Mouse (Mus musculus): ENCODE measurements around the gene Hist1h3a. TPM values are rescaled to one million over a fixed set of nuclear protein-coding genes. Genes with fewer than 3 reads are reported as not detected.

The Hist1h3a gene
- polyA plus RNA-seq, 1 experiment from 2014 or later, result 6.1 TPM

Small RNA genes lying within 50 kb of the gene (microRNA-seq; reads per million reads assigned to microRNA genes)
- gene Gm44314 (not detected), gene Gm44484 (not detected)

Other genes starting within 250 kb of the Hist1h3a start
- 5.7 and 6.9 TPM in 2 replicates for gene Hist1h4h, start 231.3 kb downstream of the Hist1h3a start, polyA plus RNA-seq (2016; fragmentation: Nextera tagmentation; extraction: Ambion mirVana)
- gene Hist1h2af, start 228.5 kb downstream of the Hist1h3a start, polyA plus RNA-seq (2016; fragmentation: Nextera tagmentation; extraction: Ambion mirVana), result 5.2 TPM in 1 of 2 replicates, not detected in the other
- 2.2 and 4.4 TPM in 2 replicates for gene Hist1h3g, start 227.0 kb downstream of the Hist1h3a start, polyA plus RNA-seq (2016; fragmentation: Nextera tagmentation; extraction: Ambion mirVana)
- 0.37 and 0.57 TPM in 2 replicates for gene Hist1h2bh, start 219.0 kb downstream of the Hist1h3a start, polyA plus RNA-seq (2016; fragmentation: Nextera tagmentation; extraction: Ambion mirVana)
- 0.66 and 1.4 TPM in 2 replicates for gene Hist1h3f, start 218.3 kb downstream of the Hist1h3a start, polyA plus RNA-seq (2016; fragmentation: Nextera tagmentation; extraction: Ambion mirVana)
- 1.4 TPM in 1 of 2 replicates, not detected in the other for gene Hist1h4f, start 210.7 kb downstream of the Hist1h3a start, polyA plus RNA-seq (2016; fragmentation: Nextera tagmentation; extraction: Ambion mirVana)
- gene Hist1h1d, start 209.1 kb downstream of the Hist1h3a start, polyA plus RNA-seq (2016; fragmentation: Nextera tagmentation; extraction: Ambion mirVana), result 0.23 and 0.39 TPM in 2 replicates
- 4.4 and 5.6 TPM in 2 replicates for gene Hist1h3e, start 200.0 kb downstream of the Hist1h3a start, polyA plus RNA-seq (2016; fragmentation: Nextera tagmentation; extraction: Ambion mirVana)
- gene Hist1h2ae, start 191.2 kb downstream of the Hist1h3a start, polyA plus RNA-seq (2016; fragmentation: Nextera tagmentation; extraction: Ambion mirVana), result 67.4 and 81.6 TPM in 2 replicates
- 4.8 and 7.1 TPM in 2 replicates for gene Hist1h2bg, start 191.0 kb downstream of the Hist1h3a start, polyA plus RNA-seq (2016; fragmentation: Nextera tagmentation; extraction: Ambion mirVana)
- 4.4 and 7.2 TPM in 2 replicates for gene Hist1h2bf, start 188.2 kb downstream of the Hist1h3a start, polyA plus RNA-seq (2016; fragmentation: Nextera tagmentation; extraction: Ambion mirVana)
- gene Hist1h2ad, start 188.0 kb downstream of the Hist1h3a start, polyA plus RNA-seq (2016; fragmentation: Nextera tagmentation; extraction: Ambion mirVana), result 0.46 and 2.5 TPM in 2 replicates
- 2.2 and 4.8 TPM in 2 replicates for gene Hist1h3d, start 186.6 kb downstream of the Hist1h3a start, polyA plus RNA-seq (2016; fragmentation: Nextera tagmentation; extraction: Ambion mirVana)
- gene Hist1h4d, start 180.8 kb downstream of the Hist1h3a start, polyA plus RNA-seq (2016; fragmentation: Nextera tagmentation; extraction: Ambion mirVana), result 66.9 and 82.3 TPM in 2 replicates
- gene Hist1h2be, start 141.3 kb downstream of the Hist1h3a start, polyA plus RNA-seq (2016; fragmentation: Nextera tagmentation; extraction: Ambion mirVana), result 1.9 and 2.2 TPM in 2 replicates
- gene Hist1h1e, start 139.8 kb downstream of the Hist1h3a start, polyA plus RNA-seq (2016; fragmentation: Nextera tagmentation; extraction: Ambion mirVana), result 17.0 and 18.8 TPM in 2 replicates
- 0.72 and 0.93 TPM in 2 replicates for gene Hist1h2ac, start 78.4 kb downstream of the Hist1h3a start, polyA plus RNA-seq (2016; fragmentation: Nextera tagmentation; extraction: Ambion mirVana)
- gene Hist1h2bc, start 78.2 kb downstream of the Hist1h3a start, polyA plus RNA-seq (2016; fragmentation: Nextera tagmentation; extraction: Ambion mirVana), result 25.1 and 26.1 TPM in 2 replicates
- not detected in 2 replicates for gene Hist1h1t, start 66.6 kb downstream of the Hist1h3a start, polyA plus RNA-seq (2016; fragmentation: Nextera tagmentation; extraction: Ambion mirVana)
- gene Hist1h4c, start 63.9 kb downstream of the Hist1h3a start, polyA plus RNA-seq (2016; fragmentation: Nextera tagmentation; extraction: Ambion mirVana), result 3.6 and 4.2 TPM in 2 replicates
- gene Hfe, start 51.5 kb downstream of the Hist1h3a start, polyA plus RNA-seq (2016; fragmentation: Nextera tagmentation; extraction: Ambion mirVana), result 4.9 and 5.2 TPM in 2 replicates
- 15.0 and 15.4 TPM in 2 replicates for gene Hist1h1c, start 23.6 kb downstream of the Hist1h3a start, polyA plus RNA-seq (2016; fragmentation: Nextera tagmentation; extraction: Ambion mirVana)
- 9.7 and 11.6 TPM in 2 replicates for gene Hist1h3c, start 16.8 kb downstream of the Hist1h3a start, polyA plus RNA-seq (2016; fragmentation: Nextera tagmentation; extraction: Ambion mirVana)
- 2.2 and 2.9 TPM in 2 replicates for gene Hist1h2bb, start 15.7 kb downstream of the Hist1h3a start, polyA plus RNA-seq (2016; fragmentation: Nextera tagmentation; extraction: Ambion mirVana)
- 22.4 and 45.2 TPM in 2 replicates for gene Hist1h2ab, start 11.3 kb downstream of the Hist1h3a start, polyA plus RNA-seq (2016; fragmentation: Nextera tagmentation; extraction: Ambion mirVana)
- gene Hist1h3b, start 10.1 kb downstream of the Hist1h3a start, polyA plus RNA-seq (2016; fragmentation: Nextera tagmentation; extraction: Ambion mirVana), result 4.5 and 11.1 TPM in 2 replicates
- gene Hist1h4b, start 5.4 kb downstream of the Hist1h3a start, polyA plus RNA-seq (2016; fragmentation: Nextera tagmentation; extraction: Ambion mirVana), result 5.0 and 5.5 TPM in 2 replicates
- gene Hist1h4a, start 1.2 kb downstream of the Hist1h3a start, polyA plus RNA-seq (2016; fragmentation: Nextera tagmentation; extraction: Ambion mirVana), result 0.72 TPM in 1 of 2 replicates, not detected in the other
- 2.4 and 2.7 TPM in 2 replicates for gene Hist1h1a, start 1.3 kb upstream of the Hist1h3a start, polyA plus RNA-seq (2016; fragmentation: Nextera tagmentation; extraction: Ambion mirVana)
- not detected in 2 replicates for gene Trim38, start 7.5 kb upstream of the Hist1h3a start, polyA plus RNA-seq (2016; fragmentation: Nextera tagmentation; extraction: Ambion mirVana)
- gene Slc17a2, start 44.6 kb upstream of the Hist1h3a start, polyA plus RNA-seq (2016; fragmentation: Nextera tagmentation; extraction: Ambion mirVana), result not detected in 2 replicates
- not detected in 2 replicates for gene Slc17a3, start 77.0 kb upstream of the Hist1h3a start, polyA plus RNA-seq (2016; fragmentation: Nextera tagmentation; extraction: Ambion mirVana)
- gene Slc17a1, start 105.4 kb upstream of the Hist1h3a start, polyA plus RNA-seq (2016; fragmentation: Nextera tagmentation; extraction: Ambion mirVana), result not detected in 2 replicates
- gene Slc17a4, start 152.6 kb upstream of the Hist1h3a start, polyA plus RNA-seq (2016; fragmentation: Nextera tagmentation; extraction: Ambion mirVana), result 0.09 TPM in 1 of 2 replicates, not detected in the other
- gene Hist1h2ba, start 171.8 kb upstream of the Hist1h3a start, polyA plus RNA-seq (2016; fragmentation: Nextera tagmentation; extraction: Ambion mirVana), result not detected in 2 replicates
- gene Hist1h2aa, start 172.1 kb upstream of the Hist1h3a start, polyA plus RNA-seq (2016; fragmentation: Nextera tagmentation; extraction: Ambion mirVana), result not detected in 2 replicates
- gene Scgn, start 228.8 kb upstream of the Hist1h3a start, polyA plus RNA-seq (2016; fragmentation: Nextera tagmentation; extraction: Ambion mirVana), result 0.14 TPM in 1 of 2 replicates, not detected in the other